Mouse (Mus musculus): ENCODE measurements around the gene Zmat5. TPM values are rescaled to one million over a fixed set of nuclear protein-coding genes. Genes with fewer than 3 reads are reported as not detected.

The Zmat5 gene
- polyA plus RNA-seq, 1 experiment from 2014 or later = 81.5 TPM

Other genes starting within 250 kb of the Zmat5 start
- 49.2 and 49.8 TPM in 2 replicates for gene Mtmr3, start 109.8 kb upstream of the Zmat5 start, polyA plus RNA-seq (2016; fragmentation: Nextera tagmentation; extraction: Ambion mirVana)
- not detected in 2 replicates for gene Gm11032, start 84.6 kb upstream of the Zmat5 start, polyA plus RNA-seq (2016; fragmentation: Nextera tagmentation; extraction: Ambion mirVana)
- gene Ascc2, start 66.9 kb upstream of the Zmat5 start, polyA plus RNA-seq (2016; fragmentation: Nextera tagmentation; extraction: Ambion mirVana) = 30.4 and 31.3 TPM in 2 replicates
- gene Uqcr10, start 336 bp upstream of the Zmat5 start, polyA plus RNA-seq (2016; fragmentation: Nextera tagmentation; extraction: Ambion mirVana) = 525 and 530 TPM in 2 replicates
- gene Cabp7, start 42.1 kb downstream of the Zmat5 start, polyA plus RNA-seq (2016; fragmentation: Nextera tagmentation; extraction: Ambion mirVana) = 0.59 and 0.67 TPM in 2 replicates
- 70.9 and 76.3 TPM in 2 replicates for gene Nf2, start 144.9 kb downstream of the Zmat5 start, polyA plus RNA-seq (2016; fragmentation: Nextera tagmentation; extraction: Ambion mirVana)
- gene Nipsnap1, start 169.3 kb downstream of the Zmat5 start, polyA plus RNA-seq (2016; fragmentation: Nextera tagmentation; extraction: Ambion mirVana) = 95.0 and 95.8 TPM in 2 replicates
- 56.3 and 61.8 TPM in 2 replicates for gene Thoc5, start 190.6 kb downstream of the Zmat5 start, polyA plus RNA-seq (2016; fragmentation: Nextera tagmentation; extraction: Ambion mirVana)
- 0.77 and 0.93 TPM in 2 replicates for gene Nefh, start 243.4 kb downstream of the Zmat5 start, polyA plus RNA-seq (2016; fragmentation: Nextera tagmentation; extraction: Ambion mirVana)